Mouse (Mus musculus) MEL-GATA-1-ER (cell line): ENCODE data around the gene Hoxc13.
A peak's percentile ranks its signal among the peaks of the same experiment; 100 is the strongest.

Experiments
- DNase-seq: peaks from one replicate; pipeline ENCODE4 v3.0.0-alpha.2; 2012; ENCODE audit warnings: low read depth; ENCODE audit errors: extremely low read depth

Hoxc13 gene

DNA sequence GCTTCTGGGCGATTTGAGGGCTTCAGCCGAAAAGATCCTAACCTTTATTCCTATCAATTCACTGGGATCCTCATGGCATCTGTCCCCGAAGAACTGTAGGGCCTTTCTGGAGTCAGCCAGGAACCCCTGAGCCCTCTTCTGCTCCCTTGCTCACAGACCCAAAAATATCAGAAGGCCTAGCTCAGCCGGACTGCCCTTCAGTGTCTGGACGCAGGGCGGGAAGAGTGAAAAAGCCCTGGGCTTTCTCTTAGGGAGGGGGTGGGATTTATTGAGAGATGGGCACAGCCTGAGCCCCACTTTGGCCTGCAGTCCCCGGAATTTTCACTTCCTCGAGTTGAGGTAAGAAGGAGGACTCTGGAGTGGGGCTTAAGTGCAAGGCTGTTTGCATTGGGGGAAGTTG is 42.4 kb downstream of the Hoxc13 start:
- no peak for DNase-seq

DNA sequence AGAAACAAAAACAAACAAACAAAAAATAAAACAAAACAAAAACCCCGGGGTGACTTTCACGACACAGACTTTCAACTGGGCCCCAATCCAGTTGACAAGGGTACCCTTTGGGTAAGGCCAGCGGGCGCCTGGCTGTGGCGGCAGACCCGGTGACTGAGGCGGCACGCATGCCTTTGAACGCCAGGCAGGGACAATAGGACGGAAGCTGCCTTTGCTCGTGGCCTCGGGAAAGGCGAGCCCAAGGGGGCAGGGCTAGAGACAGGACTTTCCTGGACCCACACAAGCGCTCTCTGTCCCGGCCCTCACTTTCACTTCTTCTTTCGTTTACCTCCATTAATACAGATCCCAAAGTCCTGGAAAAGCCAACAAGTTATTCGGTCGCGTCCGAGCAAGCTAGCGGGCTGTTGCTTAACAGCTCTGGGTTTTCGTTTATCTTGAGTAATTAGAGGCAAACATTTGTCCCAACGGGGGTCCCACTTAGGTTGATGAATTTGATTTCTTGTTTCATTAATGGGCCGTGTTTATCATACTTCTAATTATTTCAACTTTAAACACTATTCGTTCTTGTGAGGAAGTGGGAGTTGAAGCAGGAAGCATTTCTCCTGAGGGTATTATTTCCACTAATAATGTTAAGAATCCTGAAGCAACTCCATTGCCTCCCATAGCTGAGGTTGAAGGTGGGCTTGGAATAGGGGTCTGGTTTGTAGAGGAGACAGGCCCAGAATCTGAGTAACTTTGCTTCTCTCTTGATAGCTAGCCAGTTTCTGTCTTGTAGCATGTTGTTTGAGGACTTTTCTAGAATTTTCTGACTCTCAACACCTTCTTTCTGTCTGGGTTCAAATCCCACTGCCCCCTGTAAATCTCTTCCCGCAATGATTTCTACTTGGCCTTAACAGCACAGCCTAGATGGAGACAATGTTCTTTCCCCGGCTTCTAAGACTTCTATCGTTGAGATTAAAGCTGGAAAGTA is 43.1 kb downstream of the Hoxc13 start:
- no peak for DNase-seq

DNA sequence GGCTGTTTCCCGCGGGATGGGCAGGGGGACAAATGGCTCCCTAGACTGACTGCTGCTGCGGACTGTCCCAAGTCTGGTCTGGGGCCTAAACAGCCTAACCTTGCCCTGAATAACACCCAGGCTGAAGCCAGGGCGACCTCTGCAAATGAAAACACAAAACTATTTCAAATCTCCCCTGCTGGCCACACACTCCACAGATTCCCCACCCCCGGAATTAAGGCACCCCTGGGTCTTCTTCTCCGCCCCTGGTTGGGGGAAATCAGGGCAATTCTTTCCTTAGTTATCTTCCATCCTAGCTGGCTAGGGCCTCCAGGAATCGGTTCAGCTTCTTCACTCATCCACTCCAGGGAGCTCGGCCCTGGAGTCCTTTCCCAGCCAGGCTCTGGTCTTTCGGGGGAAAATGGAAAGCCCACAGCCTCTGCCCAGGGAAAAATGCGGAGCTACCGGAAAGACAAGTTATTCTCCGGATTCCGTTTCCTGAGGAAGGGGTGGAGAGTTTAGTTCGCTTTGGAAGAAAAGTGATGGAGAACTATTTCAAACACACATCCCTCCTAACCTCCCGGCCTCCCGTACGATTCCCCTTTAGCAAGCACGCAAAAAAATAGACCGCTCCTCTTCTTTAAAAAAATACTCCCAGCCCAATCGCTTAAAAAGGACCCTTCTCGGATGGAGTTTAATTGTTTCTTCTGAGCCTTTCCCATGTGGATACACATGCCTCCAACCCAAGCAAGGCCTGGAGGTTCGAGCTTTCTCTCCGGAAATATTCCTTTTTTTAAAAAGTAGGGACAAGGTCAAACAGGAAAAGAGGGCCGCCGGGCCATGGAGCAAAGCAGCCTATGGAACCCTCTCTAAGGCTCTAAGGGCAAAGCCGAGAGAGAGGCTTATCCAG is 44.3 kb downstream of the Hoxc13 start:
- DNase-seq, result no peak

DNA sequence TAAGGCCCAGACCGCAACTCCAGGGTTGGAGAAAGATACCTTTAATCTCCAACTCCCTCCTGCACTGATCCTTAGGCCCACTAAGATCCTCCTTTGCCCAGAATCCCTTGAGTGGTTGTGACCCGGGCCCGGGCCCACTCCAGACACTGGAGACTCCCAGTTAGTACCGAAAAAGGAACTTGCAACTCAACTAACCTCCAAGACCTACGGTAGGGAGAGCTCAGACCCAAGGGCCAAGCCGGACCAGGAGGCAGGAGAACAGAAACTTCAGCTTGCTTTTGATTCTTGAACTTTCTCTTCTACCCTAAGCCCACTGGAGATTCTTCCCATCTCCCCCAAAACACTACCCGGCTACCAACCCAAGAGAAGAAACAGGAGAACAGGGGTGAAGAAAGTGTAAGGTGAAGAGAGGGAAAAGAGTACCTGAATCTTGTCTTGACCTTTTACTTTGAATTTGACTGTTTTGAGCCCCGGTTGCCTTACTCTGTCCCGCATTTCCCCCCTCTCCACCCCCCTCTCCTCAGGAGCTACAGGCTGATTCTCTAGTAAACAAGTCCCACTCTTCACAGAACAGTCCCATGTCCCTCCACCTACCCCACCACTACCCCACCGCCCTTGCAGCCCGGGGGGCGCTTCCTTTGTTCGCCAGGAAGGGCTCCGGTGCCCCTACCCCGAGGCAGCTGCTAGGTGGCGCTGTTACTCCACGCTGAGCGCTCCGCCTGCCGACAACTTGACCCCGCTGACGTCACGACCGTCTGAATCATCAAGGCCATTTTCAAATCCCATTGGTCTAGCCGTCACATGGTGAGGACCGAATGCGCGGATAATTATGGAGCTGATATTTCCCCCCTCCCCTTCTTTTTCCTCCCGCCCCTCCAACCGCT is 45.2 kb downstream of the Hoxc13 start:
- DNase-seq, result peak; percentile 98

DNA sequence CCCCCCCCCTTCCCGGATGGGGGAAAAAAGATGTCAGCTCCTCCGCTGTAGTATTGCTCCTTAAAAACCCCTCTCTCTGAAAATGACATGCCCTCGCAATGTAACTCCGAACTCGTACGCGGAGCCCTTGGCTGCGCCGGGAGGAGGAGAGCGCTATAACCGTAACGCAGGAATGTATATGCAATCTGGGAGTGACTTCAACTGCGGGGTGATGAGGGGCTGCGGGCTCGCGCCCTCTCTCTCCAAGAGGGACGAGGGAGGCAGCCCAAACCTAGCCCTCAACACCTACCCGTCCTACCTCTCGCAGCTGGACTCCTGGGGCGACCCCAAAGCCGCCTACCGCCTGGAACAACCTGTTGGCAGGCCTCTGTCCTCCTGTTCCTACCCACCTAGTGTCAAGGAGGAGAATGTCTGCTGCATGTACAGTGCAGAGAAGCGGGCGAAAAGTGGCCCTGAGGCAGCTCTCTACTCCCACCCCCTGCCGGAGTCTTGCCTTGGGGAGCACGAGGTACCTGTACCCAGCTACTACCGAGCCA is 45.9 kb downstream of the Hoxc13 start, which contains the start of gene Hoxc10:
TSS of gene Hoxc10 (plus strand) at position 21 of the 536 bp plus-strand sequence.
- peak; percentile 64 for DNase-seq

DNA sequence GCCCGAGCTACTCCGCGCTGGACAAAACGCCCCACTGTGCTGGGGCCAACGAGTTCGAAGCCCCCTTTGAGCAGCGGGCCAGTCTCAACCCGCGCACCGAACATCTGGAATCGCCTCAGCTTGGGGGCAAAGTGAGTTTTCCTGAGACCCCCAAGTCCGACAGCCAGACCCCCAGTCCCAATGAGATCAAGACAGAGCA is 46.3 kb downstream of the Hoxc13 start, which contains the start of gene Hoxc5:
TSS of gene Hoxc5 (plus strand) at position 132 of the 199 bp plus-strand sequence.
- no peak for DNase-seq

DNA sequence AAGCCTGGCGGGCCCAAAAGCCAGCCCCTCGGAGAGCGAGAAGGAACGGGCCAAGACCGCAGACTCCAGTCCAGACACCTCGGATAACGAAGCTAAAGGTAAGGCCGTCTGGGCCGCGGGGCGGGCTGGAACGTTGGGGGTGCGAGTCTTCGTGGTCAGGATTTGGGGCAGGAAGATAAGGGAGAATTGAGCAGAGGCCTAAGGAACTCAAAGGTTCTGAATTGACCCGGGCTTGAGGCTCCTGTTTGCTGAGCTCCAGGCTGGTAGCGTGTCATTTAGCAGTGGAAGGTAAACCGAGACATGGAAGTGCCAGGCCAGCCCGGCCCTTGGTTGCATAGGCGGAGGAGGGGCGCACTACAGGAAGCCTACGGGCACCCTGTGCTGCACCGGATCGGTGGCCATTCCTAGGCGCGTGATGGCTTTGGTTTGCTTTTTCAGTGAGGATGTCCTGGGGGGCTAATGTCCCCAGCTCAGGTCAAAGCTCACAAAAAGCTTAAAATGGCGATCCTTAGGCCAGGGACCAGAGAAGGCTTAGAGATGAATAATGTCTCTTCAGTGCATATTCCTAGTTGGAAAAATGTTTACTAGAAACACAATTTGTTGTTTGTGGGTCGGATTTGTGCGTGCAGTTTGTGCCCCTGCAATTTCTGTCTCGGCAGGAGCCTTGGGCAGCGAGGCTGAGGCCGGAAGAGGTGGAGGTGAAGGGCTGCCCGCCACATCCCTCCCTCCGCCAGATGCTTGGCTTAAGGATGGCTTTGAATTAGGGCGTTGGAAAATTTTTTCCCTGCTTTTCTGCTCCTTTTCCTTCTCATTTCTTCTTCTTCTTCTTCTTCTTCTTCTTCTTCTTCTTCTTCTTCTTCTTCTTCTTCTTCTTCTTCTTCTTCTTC is 46.9 kb downstream of the Hoxc13 start:
- DNase-seq, result peak; percentile 44

DNA sequence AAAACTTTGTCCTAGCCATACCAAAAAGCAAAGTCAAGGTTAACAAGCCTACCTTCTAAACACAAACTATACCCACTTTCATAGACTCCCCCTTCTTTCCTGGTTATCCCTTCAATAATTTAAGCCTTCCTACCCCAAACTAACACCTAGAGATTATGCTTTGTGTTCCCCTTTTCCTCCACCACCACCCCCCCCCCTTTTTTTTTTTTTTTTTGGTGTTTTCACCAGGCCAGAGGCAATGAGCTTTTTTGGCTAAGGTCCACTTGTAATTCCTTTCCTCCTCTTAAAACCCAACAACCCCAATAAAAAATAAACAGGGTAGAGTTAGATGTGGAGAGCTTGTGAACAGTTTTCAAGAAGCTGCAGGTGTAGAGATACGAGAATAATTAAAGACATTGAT is 48.4 kb downstream of the Hoxc13 start:
- DNase-seq, result no peak

DNA sequence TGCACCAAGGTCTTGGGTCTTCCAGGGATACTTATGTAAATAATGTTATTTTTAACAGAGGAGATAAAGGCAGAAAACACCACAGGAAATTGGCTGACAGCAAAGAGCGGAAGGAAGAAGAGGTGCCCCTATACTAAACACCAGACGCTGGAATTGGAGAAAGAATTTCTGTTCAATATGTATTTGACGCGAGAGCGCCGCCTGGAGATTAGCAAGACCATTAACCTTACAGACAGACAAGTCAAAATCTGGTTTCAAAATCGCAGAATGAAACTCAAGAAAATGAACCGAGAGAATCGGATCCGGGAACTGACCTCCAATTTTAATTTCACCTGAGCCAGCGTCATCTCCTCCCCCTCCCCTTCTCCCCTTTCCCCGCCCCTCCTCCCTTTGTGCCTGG is 49.8 kb downstream of the Hoxc13 start:
- DNase-seq, result no peak

GRCm38 (mm10) chr15:102972254-102972653 is 51.4 kb downstream of the Hoxc13 start:
- no peak for DNase-seq

DNA sequence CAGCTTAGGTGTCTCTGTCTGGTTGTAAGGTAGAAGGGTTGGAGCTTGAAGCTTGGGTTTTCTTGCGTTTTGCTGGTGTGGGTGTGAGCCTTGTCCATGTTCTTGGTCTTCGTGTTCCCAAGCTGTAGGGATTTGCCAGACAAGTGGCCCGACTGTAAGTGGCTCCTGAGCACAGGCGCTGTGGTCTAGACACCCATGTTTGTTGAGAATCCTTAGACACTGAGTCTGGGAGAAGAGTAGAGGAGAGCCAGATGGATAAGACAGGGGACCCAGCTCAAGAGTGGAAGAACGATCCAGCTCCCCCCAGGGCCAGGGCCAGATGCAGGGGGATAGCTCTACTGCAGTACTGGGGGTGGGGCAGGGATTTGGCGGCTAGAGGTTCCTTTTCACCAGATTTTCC is 51.9 kb downstream of the Hoxc13 start:
- no peak for DNase-seq

- DNase-seq, result no peak
Observed at GRCm38 (mm10) chr15:102975034-102975433, 54.1 kb downstream of the Hoxc13 start.

- no peak for DNase-seq
Observed at GRCm38 (mm10) chr15:102975688-102976111, 54.8 kb downstream of the Hoxc13 start.

- DNase-seq, result no peak
Observed at GRCm38 (mm10) chr15:102976171-102976570, 55.3 kb downstream of the Hoxc13 start, which contains the start of gene Hoxc9. TSS of gene Hoxc9 (plus strand) at chr15:102976439.

DNA sequence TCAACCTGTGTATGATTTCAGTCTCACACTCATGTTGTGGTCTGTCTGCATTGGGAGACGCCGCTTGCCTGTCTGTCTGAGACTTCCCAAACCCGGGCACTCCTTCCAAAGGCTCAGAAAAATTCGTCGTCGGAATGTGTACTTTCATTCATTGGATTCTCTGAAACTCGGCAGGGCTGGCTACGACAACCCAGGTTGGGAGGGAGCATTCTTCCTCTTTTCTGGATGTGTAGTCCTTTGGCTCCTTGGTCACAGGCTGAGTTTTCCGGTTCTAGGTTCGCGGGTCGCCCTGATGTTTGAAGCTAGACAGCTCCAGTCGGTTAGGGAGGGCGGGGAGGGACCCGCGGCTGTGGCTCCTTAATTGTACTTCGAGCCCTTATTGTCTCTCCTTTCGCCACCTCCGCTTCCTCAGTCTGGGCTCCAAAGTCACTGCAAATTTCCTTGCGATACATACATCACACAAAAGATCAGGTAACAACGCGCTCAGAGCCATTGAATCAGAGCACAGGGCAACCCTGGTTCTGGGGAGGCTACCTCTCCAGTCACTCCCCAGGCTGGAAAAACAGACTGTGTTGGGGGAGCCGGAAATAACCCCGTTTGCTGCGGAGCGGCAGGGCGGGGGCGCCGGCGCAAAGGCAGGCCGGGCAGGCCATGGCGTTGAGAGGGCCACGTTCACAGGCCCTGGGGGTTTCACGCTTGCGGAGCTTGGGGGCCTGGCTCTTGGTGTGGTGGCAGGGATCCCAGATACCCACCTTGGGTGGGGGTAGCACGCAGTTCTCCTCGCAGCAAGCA is 55.9 kb downstream of the Hoxc13 start:
- no peak for DNase-seq

DNA sequence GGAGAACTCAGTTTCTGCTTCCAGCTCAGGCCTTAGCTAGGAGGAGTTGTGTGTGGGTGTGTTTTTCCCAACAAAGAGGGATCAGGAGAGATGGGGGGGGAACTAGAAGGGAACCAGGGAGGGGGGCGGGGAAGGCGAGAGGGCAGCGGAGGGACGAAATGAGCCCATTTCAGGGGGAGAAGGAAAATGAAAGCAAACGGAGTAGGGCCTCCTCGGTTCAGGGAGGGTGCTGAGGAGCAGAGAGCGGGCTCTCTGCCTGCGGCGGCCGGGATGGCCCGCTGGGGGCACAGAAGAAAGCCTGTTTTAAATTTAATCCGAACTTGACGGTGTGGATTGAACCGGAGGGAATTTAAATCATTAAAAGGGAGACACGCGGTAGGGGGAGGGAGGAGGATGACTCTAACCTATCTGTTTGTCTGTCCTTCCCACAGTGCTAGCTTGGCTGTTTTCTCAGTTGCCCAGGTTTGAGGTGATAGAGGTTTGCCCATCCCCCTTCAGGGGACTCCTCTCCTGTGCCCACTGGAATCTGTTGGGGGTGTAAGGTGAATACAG is 56.6 kb downstream of the Hoxc13 start:
- no peak for DNase-seq
